Mouse (Mus musculus) macrophage (primary cell): Measurements from ENCODE around the gene Rrp36. TPM values are rescaled to one million over a fixed set of nuclear protein-coding genes. Genes with fewer than 3 reads are reported as not detected.

Source experiments
- H3K27ac ChIP-seq: fragments of 350-480 bp; formaldehyde crosslinking; 2 replicates; pipeline ENCODE4 v1.9.0; 2021
- H3K36me3 ChIP-seq: fragments of 350-480 bp; formaldehyde crosslinking; 2 replicates; pipeline ENCODE4 v1.9.0; 2021; ENCODE audit errors: inconsistent target
- H3K4me3 ChIP-seq: fragments of 350-480 bp; formaldehyde crosslinking; 2 replicates; pipeline ENCODE4 v1.9.0; 2021; ENCODE audit errors: inconsistent target
- H3K79me2 ChIP-seq: fragments of 350-480 bp; formaldehyde crosslinking; 2 replicates; pipeline ENCODE4 v1.9.0; 2021; ENCODE audit errors: inconsistent target
- WGBS: methylation state at CpG from one replicate; pipeline ENCODE4 v1.1.7; 2026; ENCODE audit warnings: inconsistent platforms; ENCODE audit not compliant: missing documents; 5-methylcytosine and 5-hydroxymethylcytosine counted together
- polyA plus RNA-seq: library from polyadenylated mRNA; stranded (reverse); fragments of 250-400 nt; gene quantifications from 3 replicates; pipeline ENCODE4 v1.2.4, GENCODE M21; 2018; ENCODE audit warnings: inconsistent platforms

Rrp36 gene
- polyA plus RNA-seq, 1 experiment from 2014 or later = 30.5 TPM

DNA sequence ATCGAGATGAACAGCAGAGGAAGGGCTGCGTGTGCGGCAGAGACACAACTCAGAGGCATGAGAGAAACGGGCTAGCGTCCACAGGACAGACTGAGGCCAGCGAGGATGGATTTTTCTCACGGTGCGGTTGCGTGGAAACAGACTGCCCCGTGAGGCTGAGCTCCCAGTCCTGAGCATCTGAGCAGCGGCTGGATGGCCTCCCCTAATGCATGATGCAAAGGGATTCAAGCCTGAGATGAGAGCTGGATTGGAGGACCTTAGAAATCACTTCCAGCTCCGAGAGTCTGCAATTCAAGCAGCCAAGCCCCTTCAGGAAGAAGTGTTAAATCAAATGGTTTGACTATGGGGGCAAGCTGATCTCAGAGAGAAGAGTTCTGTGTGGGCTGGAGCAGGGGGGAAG is 27.3 kb upstream of the Rrp36 start:
- no peak overlapping the region for H3K27ac ChIP-seq

GRCm38 (mm10) chr17:46699912-46700311 is 25.8 kb upstream of the Rrp36 start:
- Histone ChIP-seq H3K4me3 (no peak overlapping the region), H3K27ac (no peak overlapping the region), H3K36me3 (no peaks in the 10 kb centered on the region), H3K79me2 (peaks cover 52% of the 10 kb centered on the region)
- 97% methylated on average over 3 of the region's 3 CpGs for WGBS

More for the DNA sequence above, 27.3 kb upstream of the Rrp36 start:
- no peaks in the 10 kb centered on the region for H3K36me3 ChIP-seq
- H3K79me2 ChIP-seq = peaks cover 49% of the 10 kb centered on the region
- 89% methylated on average over 12 of the region's 12 CpGs for WGBS
- H3K4me3 ChIP-seq = no peak overlapping the region

DNA sequence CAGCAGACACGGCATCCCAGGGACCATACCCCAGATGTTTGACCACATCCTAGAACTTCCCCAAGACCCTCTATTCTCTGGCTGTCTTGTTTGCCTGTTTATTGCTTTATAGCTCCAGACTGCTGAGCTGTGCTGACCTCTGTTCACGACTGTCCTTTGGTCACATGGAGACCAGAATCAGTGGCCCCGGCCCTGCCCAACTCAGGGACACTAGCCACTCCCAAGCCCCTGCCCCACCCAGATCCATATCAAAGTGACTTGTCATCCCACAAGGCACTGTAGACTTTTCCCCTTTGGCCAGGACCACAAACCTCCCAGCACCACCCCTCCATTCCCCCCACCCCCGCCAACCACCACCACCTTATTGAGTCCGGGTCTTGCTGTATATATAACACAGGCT is 25.1 kb upstream of the Rrp36 start:
- Histone ChIP-seq H3K36me3 (no peaks in the 10 kb centered on the region), H3K79me2 (peaks cover 51% of the 10 kb centered on the region), H3K4me3 (no peak overlapping the region), H3K27ac (no peak overlapping the region)
- 95% methylated on average over 5 of the region's 5 CpGs for WGBS

GRCm38 (mm10) chr17:46698515-46698914 is 24.4 kb upstream of the Rrp36 start:
- H3K27ac ChIP-seq = no peak overlapping the region
- peaks cover 44% of the 10 kb centered on the region for H3K79me2 ChIP-seq
- no peaks in the 10 kb centered on the region for H3K36me3 ChIP-seq
- 91% methylated on average over 6 of the region's 6 CpGs for WGBS
- H3K4me3 ChIP-seq = no peak overlapping the region

GRCm38 (mm10) chr17:46694517-46695063 is 20.4 kb upstream of the Rrp36 start:
- H3K36me3 ChIP-seq = no peaks in the 10 kb centered on the region
- WGBS = 93% methylated on average over 1 of the region's 1 CpGs
- H3K27ac ChIP-seq = no peak overlapping the region
- no peak overlapping the region for H3K4me3 ChIP-seq
- H3K79me2 ChIP-seq = peaks cover 12% of the 10 kb centered on the region; the same call in 1 of the 2 replicates

GRCm38 (mm10) chr17:46691390-46691789 is 17.2 kb upstream of the Rrp36 start:
- Histone ChIP-seq H3K4me3 (no peak overlapping the region), H3K27ac (no peak overlapping the region), H3K36me3 (peaks cover 12% of the 10 kb centered on the region; the same call in 1 of the 2 replicates), H3K79me2 (peaks cover 2% of the 10 kb centered on the region; the same call in 1 of the 2 replicates)
- WGBS = 100% methylated on average over 2 of the region's 2 CpGs

- Histone ChIP-seq H3K27ac (no peak overlapping the region), H3K36me3 (peaks cover 18% of the 10 kb centered on the region), H3K4me3 (no peak overlapping the region), H3K79me2 (no peaks in the 10 kb centered on the region; the same call in 1 of the 2 replicates)
- WGBS = 99% methylated on average over 11 of the region's 12 CpGs
Measured at GRCm38 (mm10) chr17:46690665-46691064, 16.5 kb upstream of the Rrp36 start.

DNA sequence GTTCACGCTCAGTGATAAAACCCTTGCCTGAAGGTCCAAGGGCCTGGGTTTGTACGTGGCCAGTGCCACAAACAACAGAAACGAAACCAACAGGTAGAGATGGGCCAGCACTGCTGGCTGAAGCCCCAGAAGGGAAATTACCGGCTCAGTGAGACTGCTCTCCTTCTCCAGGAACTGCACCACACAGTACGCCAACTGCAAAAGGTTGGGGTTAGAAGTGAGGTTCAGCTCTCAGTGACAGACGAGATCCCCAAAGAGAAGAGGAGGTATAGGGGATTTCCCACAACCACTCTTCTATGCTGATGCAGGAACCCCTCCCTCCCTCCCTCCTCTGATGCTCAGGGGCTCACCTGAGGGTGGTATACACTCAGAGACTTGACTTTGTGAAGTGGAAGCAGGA is 11.8 kb upstream of the Rrp36 start:
- peaks cover 45% of the 10 kb centered on the region for H3K36me3 ChIP-seq
- WGBS = 88% methylated on average over 6 of the region's 6 CpGs
- no peak overlapping the region for H3K27ac ChIP-seq
- peaks cover 6% of the 10 kb centered on the region; the same call in 1 of the 2 replicates for H3K79me2 ChIP-seq
- H3K4me3 ChIP-seq = no peak overlapping the region

- Histone ChIP-seq H3K79me2 (peaks cover 33% of the 10 kb centered on the region), H3K4me3 (no peak overlapping the region), H3K36me3 (peaks cover 48% of the 10 kb centered on the region), H3K27ac (no peak overlapping the region)
- WGBS = 95% methylated on average over 16 of the region's 16 CpGs
Measured at GRCm38 (mm10) chr17:46682654-46683389, 8.7 kb upstream of the Rrp36 start.

- Histone ChIP-seq H3K79me2 (peaks cover 42% of the 10 kb centered on the region), H3K27ac (peak overlapping the region; percentile 57), H3K36me3 (peaks cover 50% of the 10 kb centered on the region), H3K4me3 (peak overlapping the region; percentile 82)
- 32% methylated on average over 12 of the region's 12 CpGs for WGBS
Measured at GRCm38 (mm10) chr17:46681466-46682118, 7.4 kb upstream of the Rrp36 start.

DNA sequence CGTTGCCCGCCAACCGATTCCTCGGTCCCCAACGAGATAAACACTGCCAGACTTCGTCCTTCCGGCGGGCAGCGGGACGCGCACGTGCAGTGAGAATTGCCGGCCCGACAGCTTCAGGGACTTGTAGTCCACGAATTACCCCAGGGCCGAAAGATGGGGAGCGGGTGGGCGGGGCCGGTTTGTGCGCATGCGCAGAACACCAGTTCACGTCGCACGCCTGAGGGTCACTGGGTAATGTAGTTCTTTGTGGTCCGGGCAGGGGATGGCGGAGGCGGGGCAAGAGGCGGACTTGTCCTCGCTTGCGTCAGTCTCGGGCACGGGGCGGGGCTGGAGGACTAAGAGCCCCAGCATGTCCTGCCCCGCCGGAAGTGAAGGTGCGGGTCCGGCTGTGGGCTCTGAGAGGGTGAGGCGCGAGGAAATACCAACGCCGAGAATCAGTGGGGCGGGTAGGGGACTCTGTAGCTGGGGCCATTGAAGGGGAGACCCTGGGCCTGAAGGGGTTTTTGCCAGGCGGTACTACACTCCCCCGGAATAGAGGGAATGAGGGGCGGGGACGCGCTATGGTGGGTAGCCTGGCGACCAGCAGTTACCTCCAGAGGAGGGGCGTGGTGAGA is 6.7 kb upstream of the Rrp36 start, which contains the start of gene Klhdc3:
Gene Klhdc3 (minus strand): TSS at position 155 of the 614 bp plus-strand sequence.
- H3K79me2 ChIP-seq = peaks cover 42% of the 10 kb centered on the region
- H3K4me3 ChIP-seq = peak within 1 kb of the TSS; percentile 82
- WGBS = 2% methylated on average over 47 of the region's 49 CpGs
- H3K36me3 ChIP-seq = peaks cover 52% of the 10 kb centered on the region
- H3K27ac ChIP-seq = peak within 1 kb of the TSS; percentile 57

GRCm38 (mm10) chr17:46679843-46680759 is 5.9 kb upstream of the Rrp36 start:
- 2% methylated on average over 28 of the region's 34 CpGs for WGBS
- Histone ChIP-seq H3K79me2 (peaks cover 42% of the 10 kb centered on the region), H3K36me3 (peaks cover 53% of the 10 kb centered on the region), H3K27ac (peak overlapping the region; percentile 54), H3K4me3 (peak overlapping the region; percentile 82)

DNA sequence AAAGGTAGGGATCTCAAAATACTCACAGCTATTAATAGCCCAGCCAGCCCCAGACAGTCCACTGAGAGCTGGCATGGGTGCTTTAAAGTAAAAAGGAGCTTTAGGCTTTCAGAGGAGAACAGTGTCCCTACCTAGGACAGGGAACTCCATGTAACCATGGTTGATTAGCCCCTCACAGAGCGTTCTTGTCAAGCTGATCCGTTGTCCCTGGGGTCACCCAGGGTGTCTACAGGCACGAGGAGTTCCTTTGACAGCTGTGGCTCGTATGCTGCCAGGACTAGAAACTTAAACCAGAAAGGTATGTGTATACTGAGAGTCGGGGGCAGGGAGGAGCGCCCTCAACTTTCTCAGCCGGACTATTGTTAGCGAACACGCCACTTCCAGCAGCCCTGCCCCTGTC is 4.8 kb upstream of the Rrp36 start:
- H3K36me3 ChIP-seq = peaks cover 43% of the 10 kb centered on the region

GRCm38 (mm10) chr17:46678416-46678815 is 4.3 kb upstream of the Rrp36 start, which contains the start of gene Mea1:
Gene Mea1 (plus strand): TSS chr17:46678793.
- Histone ChIP-seq H3K27ac (peak within 1 kb of the TSS; percentile 54; the same call in 1 of the 2 replicates), H3K36me3 (peaks cover 38% of the 10 kb centered on the region), H3K79me2 (peaks cover 47% of the 10 kb centered on the region), H3K4me3 (peak within 1 kb of the TSS; percentile 82)
- WGBS = 96% methylated on average over 7 of the region's 9 CpGs

More for the DNA sequence above, 4.8 kb upstream of the Rrp36 start:
- Histone ChIP-seq H3K27ac (no peak overlapping the region), H3K4me3 (no peak overlapping the region), H3K79me2 (peaks cover 42% of the 10 kb centered on the region)
- WGBS = 92% methylated on average over 9 of the region's 9 CpGs
